Mouse (Mus musculus) lung, embryonic 15.5 days (tissue): ENCODE results near the gene Gata5. TPM values are rescaled to one million over a fixed set of nuclear protein-coding genes. Genes with fewer than 3 reads are reported as not detected.
A peak's percentile ranks its signal among the peaks of the same experiment; 100 is the strongest.

Experiments used
- ATAC-seq: fragments of 200-750 bp; cut with Nextera tagmentation; 2 replicates; pipeline ENCODE4 v1.8.0; 2017; ENCODE audit warnings: moderate number of reproducible peaks, borderline replicate concordance; ENCODE audit not compliant: low FRiP score, low TSS enrichment; ENCODE audit errors: extremely low read depth
- H3K27ac ChIP-seq: fragments of 300-500 bp; sonication (generic); 2 replicates; pipeline ENCODE4 v1.5.1; 2015; ENCODE audit warnings: moderate library complexity, mild to moderate bottlenecking, inconsistent platforms
- H3K27me3 ChIP-seq: fragments of 300-500 bp; sonication (generic); 2 replicates; pipeline ENCODE4 v1.6.1; 2015; ENCODE audit warnings: inconsistent platforms
- H3K36me3 ChIP-seq: fragments of 300-500 bp; sonication (generic); 2 replicates; pipeline ENCODE4 v1.6.1; 2015; ENCODE audit warnings: inconsistent platforms
- H3K4me1 ChIP-seq: fragments of 300-500 bp; sonication (generic); 2 replicates; pipeline ENCODE4 v1.6.1; 2015; ENCODE audit warnings: inconsistent platforms
- H3K4me2 ChIP-seq: fragments of 300-500 bp; sonication (generic); 2 replicates; pipeline ENCODE4 v1.6.1; 2015; ENCODE audit warnings: inconsistent platforms, mild to moderate bottlenecking, moderate library complexity
- H3K4me3 ChIP-seq: fragments of 300-500 bp; sonication (generic); 2 replicates; pipeline ENCODE4 v1.5.1; 2015; ENCODE audit warnings: mild to moderate bottlenecking, inconsistent platforms
- H3K9ac ChIP-seq: fragments of 300-500 bp; sonication (generic); 2 replicates; pipeline ENCODE4 v1.6.1; 2015; ENCODE audit warnings: inconsistent platforms
- H3K9me3 ChIP-seq: fragments of 300-500 bp; sonication (generic); 2 replicates; pipeline ENCODE4 v1.6.1; 2016; ENCODE audit warnings: inconsistent platforms
- WGBS: fragments of 180-500 bp; shearing (Covaris S2); methylation state at CpG from one replicate; pipeline ENCODE4 v1.1.7; 2015; 5-methylcytosine and 5-hydroxymethylcytosine counted together
- polyA plus RNA-seq: library from polyadenylated mRNA; unstranded; fragments of >200 nt; fragmentation: Nextera tagmentation; extraction: Ambion mirVana; gene quantifications from 2 replicates; pipeline ENCODE4 v1.2.1, GENCODE M21; 2015

Gene Gata5
- polyA plus RNA-seq, 1 experiment from 2014 or later = 27.8 TPM

GRCm38 (mm10) chr2:180306423-180307168, 27.9 kb downstream of the Gata5 start:
- H3K27ac ChIP-seq = peak overlapping the region; percentile 91
- H3K9ac ChIP-seq = no peak overlapping the region
- 31% methylated on average over 8 of the region's 8 CpGs for WGBS
- H3K27me3 ChIP-seq = no peaks in the 10 kb centered on the region
- H3K4me3 ChIP-seq = no peak overlapping the region
- peaks cover 52% of the 10 kb centered on the region for H3K4me1 ChIP-seq
- no peaks in the 10 kb centered on the region for H3K9me3 ChIP-seq
- no peaks in the 10 kb centered on the region for H3K36me3 ChIP-seq
- H3K4me2 ChIP-seq = no peak overlapping the region
- ATAC-seq = peak; percentile 84

GRCm38 (mm10) chr2:180306009-180306408, 28.5 kb downstream of the Gata5 start:
- Histone ChIP-seq H3K27ac (peak overlapping the region; percentile 91), H3K4me3 (no peak overlapping the region), H3K9me3 (no peaks in the 10 kb centered on the region), H3K27me3 (no peaks in the 10 kb centered on the region), H3K4me2 (no peak overlapping the region), H3K36me3 (no peaks in the 10 kb centered on the region), H3K9ac (no peak overlapping the region), H3K4me1 (peaks cover 50% of the 10 kb centered on the region)
- 50% methylated on average over 2 of the region's 2 CpGs for WGBS
- no peak for ATAC-seq

- no peak overlapping the region for H3K9ac ChIP-seq
- no peaks in the 10 kb centered on the region for H3K36me3 ChIP-seq
- H3K9me3 ChIP-seq = no peaks in the 10 kb centered on the region
- no peak overlapping the region for H3K4me2 ChIP-seq
- no peaks in the 10 kb centered on the region for H3K27me3 ChIP-seq
- ATAC-seq = no peak
- H3K27ac ChIP-seq = peak overlapping the region; percentile 91
- 65% methylated on average over 3 of the region's 3 CpGs for WGBS
- peaks cover 55% of the 10 kb centered on the region for H3K4me1 ChIP-seq
- H3K4me3 ChIP-seq = no peak overlapping the region
Measured at GRCm38 (mm10) chr2:180305490-180305889, 29.0 kb downstream of the Gata5 start.

GRCm38 (mm10) chr2:180304554-180304953, 29.9 kb downstream of the Gata5 start:
- Histone ChIP-seq H3K9ac (no peak overlapping the region), H3K4me2 (no peak overlapping the region), H3K9me3 (no peaks in the 10 kb centered on the region), H3K4me3 (no peak overlapping the region), H3K4me1 (peaks cover 63% of the 10 kb centered on the region), H3K27me3 (no peaks in the 10 kb centered on the region), H3K27ac (peak overlapping the region; percentile 91), H3K36me3 (no peaks in the 10 kb centered on the region)
- no peak for ATAC-seq
- WGBS = 23% methylated on average over 4 of the region's 4 CpGs

GRCm38 (mm10) chr2:180303468-180303867, 31.0 kb downstream of the Gata5 start:
- peak; percentile 87 for ATAC-seq
- Histone ChIP-seq H3K9ac (no peak overlapping the region), H3K4me1 (peaks cover 61% of the 10 kb centered on the region), H3K36me3 (no peaks in the 10 kb centered on the region), H3K4me2 (no peak overlapping the region), H3K9me3 (no peaks in the 10 kb centered on the region), H3K27ac (peak overlapping the region; percentile 91), H3K27me3 (no peaks in the 10 kb centered on the region), H3K4me3 (no peak overlapping the region)
- WGBS = 33% methylated on average over 12 of the region's 12 CpGs

GRCm38 (mm10) chr2:180302201-180302600, 32.3 kb downstream of the Gata5 start:
- Histone ChIP-seq H3K27me3 (no peaks in the 10 kb centered on the region), H3K4me1 (peaks cover 52% of the 10 kb centered on the region), H3K9me3 (no peaks in the 10 kb centered on the region), H3K4me3 (no peak overlapping the region), H3K4me2 (no peak overlapping the region), H3K27ac (peak overlapping the region; percentile 91; the same call in 1 of the 2 replicates), H3K9ac (no peak overlapping the region), H3K36me3 (no peaks in the 10 kb centered on the region)
- ATAC-seq = no peak
- 73% methylated on average over 4 of the region's 4 CpGs for WGBS

- Histone ChIP-seq H3K9ac (no peak overlapping the region), H3K9me3 (no peaks in the 10 kb centered on the region), H3K4me2 (no peak overlapping the region), H3K36me3 (no peaks in the 10 kb centered on the region), H3K4me1 (peaks cover 42% of the 10 kb centered on the region), H3K27me3 (no peaks in the 10 kb centered on the region), H3K27ac (no peak overlapping the region), H3K4me3 (no peak overlapping the region)
- WGBS = 18% methylated on average over 5 of the region's 5 CpGs
- ATAC-seq = no peak
Measured at GRCm38 (mm10) chr2:180300771-180301170, 33.7 kb downstream of the Gata5 start.

GRCm38 (mm10) chr2:180300252-180300651, 34.2 kb downstream of the Gata5 start:
- H3K9me3 ChIP-seq = no peaks in the 10 kb centered on the region
- ATAC-seq = no peak
- peaks cover 38% of the 10 kb centered on the region for H3K4me1 ChIP-seq
- 35% methylated on average over 2 of the region's 2 CpGs for WGBS
- H3K27me3 ChIP-seq = no peaks in the 10 kb centered on the region
- no peak overlapping the region for H3K4me2 ChIP-seq
- no peak overlapping the region for H3K4me3 ChIP-seq
- no peak overlapping the region for H3K9ac ChIP-seq
- peak overlapping the region; percentile 15; the same call in 1 of the 2 replicates for H3K27ac ChIP-seq
- no peaks in the 10 kb centered on the region for H3K36me3 ChIP-seq

GRCm38 (mm10) chr2:180292906-180293305, 41.6 kb downstream of the Gata5 start:
- Histone ChIP-seq H3K36me3 (no peaks in the 10 kb centered on the region), H3K27me3 (no peaks in the 10 kb centered on the region), H3K9me3 (no peaks in the 10 kb centered on the region), H3K9ac (no peak overlapping the region), H3K4me3 (no peak overlapping the region), H3K27ac (peak overlapping the region; percentile 61), H3K4me2 (no peak overlapping the region), H3K4me1 (peaks cover 44% of the 10 kb centered on the region)
- ATAC-seq = peak; percentile 9; the same call in 1 of the 2 replicates
- WGBS = 36% methylated on average over 8 of the region's 8 CpGs

- WGBS = 25% methylated on average over 4 of the region's 4 CpGs
Measured at GRCm38 (mm10) chr2:180292026-180292425, 42.5 kb downstream of the Gata5 start.

GRCm38 (mm10) chr2:180291566-180291965, 42.9 kb downstream of the Gata5 start:
- WGBS = 50% methylated on average over 5 of the region's 5 CpGs

More at GRCm38 (mm10) chr2:180292026-180292425, 42.5 kb downstream of the Gata5 start:
- Histone ChIP-seq H3K4me3 (no peak overlapping the region), H3K27ac (peak overlapping the region; percentile 69), H3K9me3 (no peaks in the 10 kb centered on the region), H3K9ac (no peak overlapping the region), H3K27me3 (no peaks in the 10 kb centered on the region), H3K4me2 (no peak overlapping the region), H3K36me3 (no peaks in the 10 kb centered on the region), H3K4me1 (peaks cover 45% of the 10 kb centered on the region)
- ATAC-seq = no peak

GRCm38 (mm10) chr2:180290503-180290902, 44.0 kb downstream of the Gata5 start:
- WGBS = 45% methylated on average over 6 of the region's 6 CpGs
- Histone ChIP-seq H3K4me3 (no peak overlapping the region), H3K27me3 (no peaks in the 10 kb centered on the region), H3K27ac (peak overlapping the region; percentile 91), H3K36me3 (no peaks in the 10 kb centered on the region), H3K9me3 (no peaks in the 10 kb centered on the region), H3K4me2 (no peak overlapping the region), H3K9ac (no peak overlapping the region), H3K4me1 (peaks cover 50% of the 10 kb centered on the region)
- no peak for ATAC-seq

More at GRCm38 (mm10) chr2:180291566-180291965, 42.9 kb downstream of the Gata5 start:
- H3K4me1 ChIP-seq = peaks cover 50% of the 10 kb centered on the region
- ATAC-seq = no peak
- H3K27ac ChIP-seq = peak overlapping the region; percentile 69
- no peaks in the 10 kb centered on the region for H3K36me3 ChIP-seq
- no peak overlapping the region for H3K4me3 ChIP-seq
- H3K9ac ChIP-seq = no peak overlapping the region
- H3K27me3 ChIP-seq = no peaks in the 10 kb centered on the region
- no peaks in the 10 kb centered on the region for H3K9me3 ChIP-seq
- H3K4me2 ChIP-seq = no peak overlapping the region
